Mouse (Mus musculus) embryonic facial prominence, embryonic 12.5 days (tissue): ENCODE measurements around the gene Whrn. TPM values are rescaled to one million over a fixed set of nuclear protein-coding genes. Genes with fewer than 3 reads are reported as not detected.

ENCODE experiments used
- ATAC-seq: fragments of 200-750 bp; cut with Nextera tagmentation; 2 replicates; pipeline ENCODE4 v1.8.0; 2017; ENCODE audit not compliant: insufficient number of reproducible peaks, insufficient read depth, low FRiP score, low TSS enrichment
- H3K27ac ChIP-seq: fragments of 300-500 bp; sonication (generic); 2 replicates; pipeline ENCODE4 v1.5.1; 2016; ENCODE audit warnings: mild to moderate bottlenecking
- H3K27me3 ChIP-seq: fragments of 300-500 bp; sonication (generic); 2 replicates; pipeline ENCODE4 v1.6.1; 2016; ENCODE audit warnings: mild to moderate bottlenecking, moderate library complexity
- H3K36me3 ChIP-seq: fragments of 300-500 bp; sonication (generic); 2 replicates; pipeline ENCODE4 v1.6.1; 2016; ENCODE audit warnings: mild to moderate bottlenecking
- H3K4me1 ChIP-seq: fragments of 300-500 bp; sonication (generic); 2 replicates; pipeline ENCODE4 v1.6.1; 2016
- H3K4me2 ChIP-seq: fragments of 300-500 bp; sonication (generic); replicated peaks from 2 replicates; pipeline ENCODE4 v1.6.1; 2016; ENCODE audit warnings: mild to moderate bottlenecking, moderate library complexity
- H3K4me3 ChIP-seq: fragments of 300-500 bp; sonication (generic); 2 replicates; pipeline ENCODE4 v1.5.1; 2016; ENCODE audit warnings: mild to moderate bottlenecking
- H3K9ac ChIP-seq: fragments of 300-500 bp; sonication (generic); 2 replicates; pipeline ENCODE4 v1.6.1; 2016; ENCODE audit warnings: mild to moderate bottlenecking, moderate library complexity
- H3K9me3 ChIP-seq: fragments of 300-500 bp; sonication (generic); 2 replicates; pipeline ENCODE4 v1.6.1; 2016; ENCODE audit warnings: mild to moderate bottlenecking, moderate library complexity
- whole genome bisulfite sequencing: fragments of 180-500 bp; shearing (Covaris S2); methylation state at CpG from one replicate; pipeline ENCODE4 v1.1.7; 2016; 5-methylcytosine and 5-hydroxymethylcytosine counted together
- polyA plus RNA-seq: library from polyadenylated mRNA; unstranded; fragments of >200 nt; fragmentation: Nextera tagmentation; extraction: Ambion mirVana; gene quantifications from 2 replicates; pipeline ENCODE4 v1.2.1, GENCODE M21; 2016

The Whrn gene
- polyA plus RNA-seq, 1 experiment from 2014 or later = 8.6 TPM

- H3K27me3 ChIP-seq = no peaks in the 10 kb centered on the region
- H3K36me3 ChIP-seq = no peaks in the 10 kb centered on the region
- H3K9me3 ChIP-seq = no peaks in the 10 kb centered on the region
- peak; percentile 81 for ATAC-seq
- peak within 1 kb of the TSS; percentile 57 for H3K4me2 ChIP-seq
- peaks cover 64% of the 10 kb centered on the region for H3K4me1 ChIP-seq
- H3K27ac ChIP-seq = peak within 1 kb of the TSS; percentile 69
- WGBS = 10% methylated on average over 17 of the region's 17 CpGs
- peak within 1 kb of the TSS; percentile 32 for H3K9ac ChIP-seq
- H3K4me3 ChIP-seq = peak within 1 kb of the TSS; percentile 32
These were observed 92.5 kb downstream of the Whrn start, which contains the start of gene Akna for GRCm38 (mm10) chr4:63403040-63403959. TSS of gene Akna (minus strand) at chr4:63403354.

GRCm38 (mm10) chr4:63402558-63402957, 93.2 kb downstream of the Whrn start:
- Histone ChIP-seq H3K4me3 (peak overlapping the region; percentile 32), H3K4me2 (peak overlapping the region; percentile 57), H3K9me3 (no peaks in the 10 kb centered on the region), H3K27ac (peak overlapping the region; percentile 69), H3K4me1 (peaks cover 64% of the 10 kb centered on the region), H3K9ac (peak overlapping the region; percentile 32), H3K36me3 (0 out of 2 replicates have a peak, but pooled peaks cover under 1% of the 10 kb centered on the region), H3K27me3 (no peaks in the 10 kb centered on the region)
- WGBS = 55% methylated on average over 6 of the region's 6 CpGs
- no peak for ATAC-seq

GRCm38 (mm10) chr4:63402056-63402455, 93.7 kb downstream of the Whrn start:
- peak overlapping the region; percentile 32 for H3K4me3 ChIP-seq
- H3K4me2 ChIP-seq = peak overlapping the region; percentile 57
- peak overlapping the region; percentile 32 for H3K9ac ChIP-seq
- no peaks in the 10 kb centered on the region for H3K9me3 ChIP-seq
- 0 out of 2 replicates have a peak, but pooled peaks cover 6% of the 10 kb centered on the region for H3K36me3 ChIP-seq
- H3K27me3 ChIP-seq = no peaks in the 10 kb centered on the region
- WGBS = 91% methylated on average over 9 of the region's 10 CpGs
- ATAC-seq = no peak
- H3K4me1 ChIP-seq = peaks cover 64% of the 10 kb centered on the region
- peak overlapping the region; percentile 69; the same call in 1 of the 2 replicates for H3K27ac ChIP-seq

GRCm38 (mm10) chr4:63401620-63402019, 94.2 kb downstream of the Whrn start:
- H3K27me3 ChIP-seq = no peaks in the 10 kb centered on the region
- ATAC-seq = no peak
- no peak overlapping the region for H3K4me3 ChIP-seq
- peak overlapping the region; percentile 69; the same call in 1 of the 2 replicates for H3K27ac ChIP-seq
- WGBS = 77% methylated on average over 6 of the region's 6 CpGs
- H3K4me1 ChIP-seq = peaks cover 64% of the 10 kb centered on the region
- H3K9ac ChIP-seq = peak overlapping the region; percentile 32; the same call in 1 of the 2 replicates
- H3K9me3 ChIP-seq = no peaks in the 10 kb centered on the region
- H3K36me3 ChIP-seq = 0 out of 2 replicates have a peak, but pooled peaks cover 8% of the 10 kb centered on the region
- peak overlapping the region; percentile 57 for H3K4me2 ChIP-seq

GRCm38 (mm10) chr4:63400541-63401306, 95.1 kb downstream of the Whrn start:
- Histone ChIP-seq H3K4me1 (peaks cover 64% of the 10 kb centered on the region), H3K9ac (no peak overlapping the region), H3K27me3 (no peaks in the 10 kb centered on the region), H3K27ac (no peak overlapping the region), H3K4me2 (no peak overlapping the region), H3K9me3 (no peaks in the 10 kb centered on the region), H3K36me3 (peaks cover 17% of the 10 kb centered on the region), H3K4me3 (no peak overlapping the region)
- 87% methylated on average over 18 of the region's 18 CpGs for WGBS
- no peak for ATAC-seq

GRCm38 (mm10) chr4:63399691-63400270, 96.0 kb downstream of the Whrn start:
- H3K4me2 ChIP-seq = no peak overlapping the region
- peaks cover 27% of the 10 kb centered on the region for H3K36me3 ChIP-seq
- ATAC-seq = no peak
- no peak overlapping the region for H3K4me3 ChIP-seq
- no peaks in the 10 kb centered on the region for H3K27me3 ChIP-seq
- 48% methylated on average over 8 of the region's 8 CpGs for WGBS
- H3K9ac ChIP-seq = no peak overlapping the region
- peaks cover 57% of the 10 kb centered on the region for H3K4me1 ChIP-seq
- H3K27ac ChIP-seq = peak overlapping the region; percentile 67; the same call in 1 of the 2 replicates
- no peaks in the 10 kb centered on the region for H3K9me3 ChIP-seq

- no peak overlapping the region for H3K4me3 ChIP-seq
These were observed 96.8 kb downstream of the Whrn start for GRCm38 (mm10) chr4:63398854-63399609.

GRCm38 (mm10) chr4:63397981-63398537, 97.7 kb downstream of the Whrn start:
- Histone ChIP-seq H3K27ac (no peak overlapping the region), H3K4me3 (no peak overlapping the region), H3K4me1 (peaks cover 41% of the 10 kb centered on the region), H3K9me3 (no peaks in the 10 kb centered on the region), H3K36me3 (peaks cover 40% of the 10 kb centered on the region), H3K27me3 (no peaks in the 10 kb centered on the region), H3K9ac (no peak overlapping the region), H3K4me2 (no peak overlapping the region)
- 86% methylated on average over 10 of the region's 10 CpGs for WGBS
- no peak for ATAC-seq

More at GRCm38 (mm10) chr4:63398854-63399609, 96.8 kb downstream of the Whrn start:
- Histone ChIP-seq H3K27ac (peak overlapping the region; percentile 67), H3K27me3 (no peaks in the 10 kb centered on the region), H3K4me1 (peaks cover 50% of the 10 kb centered on the region), H3K9me3 (no peaks in the 10 kb centered on the region), H3K4me2 (no peak overlapping the region; the same call in 1 of the 2 replicates), H3K36me3 (peaks cover 34% of the 10 kb centered on the region), H3K9ac (no peak overlapping the region)
- ATAC-seq = no peak
- WGBS = 45% methylated on average over 11 of the region's 11 CpGs

GRCm38 (mm10) chr4:63391322-63391721, 104.5 kb downstream of the Whrn start:
- no peaks in the 10 kb centered on the region for H3K27me3 ChIP-seq
- no peak overlapping the region for H3K4me2 ChIP-seq
- WGBS = 71% methylated on average over 6 of the region's 6 CpGs
- 0 out of 2 replicates have a peak, but pooled peaks cover 6% of the 10 kb centered on the region for H3K4me1 ChIP-seq
- no peak overlapping the region for H3K4me3 ChIP-seq
- H3K27ac ChIP-seq = no peak overlapping the region
- H3K9ac ChIP-seq = no peak overlapping the region
- ATAC-seq = no peak
- H3K36me3 ChIP-seq = peaks cover 49% of the 10 kb centered on the region
- H3K9me3 ChIP-seq = no peaks in the 10 kb centered on the region

- Histone ChIP-seq H3K4me3 (no peak overlapping the region), H3K36me3 (peaks cover 48% of the 10 kb centered on the region), H3K27ac (no peak overlapping the region), H3K9me3 (no peaks in the 10 kb centered on the region), H3K4me2 (no peak overlapping the region), H3K9ac (no peak overlapping the region), H3K27me3 (no peaks in the 10 kb centered on the region), H3K4me1 (0 out of 2 replicates have a peak, but pooled peaks cover 6% of the 10 kb centered on the region)
- ATAC-seq = no peak
- WGBS = 60% methylated on average over 11 of the region's 11 CpGs
These were observed 105.8 kb downstream of the Whrn start for GRCm38 (mm10) chr4:63389887-63390528.
